Mouse (Mus musculus) layer of hippocampus, adult 2 months (tissue): ENCODE data around the gene Zfp60. TPM values are rescaled to one million over a fixed set of nuclear protein-coding genes. Genes with fewer than 3 reads are reported as not detected.

Source experiments
- DNase-seq, 2 experiments: peaks; one replicate each; pipeline ENCODE4 v3.0.0; 2022; ENCODE audit warnings: low spot score in 2 of 2
- H3K27ac ChIP-seq: fragments of 200-600 bp; 2 replicates; pipeline ENCODE4 v1.8.1; 2022
- H3K4me3 ChIP-seq: fragments of 200-600 bp; 2 replicates; pipeline ENCODE4 v1.8.1; 2022; ENCODE audit warnings: mild to moderate bottlenecking
- CTCF ChIP-seq: fragments of 200-600 bp; conservative IDR thresholded peaks from 2 replicates; pipeline ENCODE4 v1.8.1; 2022; ENCODE audit warnings: antibody characterized with exemption, mild to moderate bottlenecking, moderate library complexity
- total RNA-seq, 2 experiments: library from RNA; stranded (reverse); gene quantifications; 2 replicates each; pipeline ENCODE4 v1.2.3; 2021

The Zfp60 gene
- total RNA-seq, 2 experiments from 2014 or later = 37.5 to 38.6 TPM

DNA sequence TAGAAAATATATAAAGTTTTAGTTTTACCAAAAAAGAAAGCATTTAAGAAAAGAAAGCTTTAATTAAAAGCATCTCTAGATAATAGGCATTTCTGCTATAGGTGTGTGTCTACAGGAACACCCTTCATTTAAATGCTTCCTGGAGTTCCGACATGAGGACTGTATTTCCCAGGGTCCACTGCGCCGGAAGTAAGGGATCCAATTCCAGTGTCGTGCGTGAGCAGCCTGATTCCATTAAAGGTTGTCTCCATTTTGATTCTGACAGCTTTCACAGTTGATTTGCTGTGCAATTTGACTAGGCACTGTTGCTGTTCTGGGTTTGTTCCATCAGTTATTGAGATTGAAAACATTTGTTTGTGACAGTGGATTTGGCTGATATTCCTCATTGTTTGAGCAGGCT lies 71.8 kb downstream of the Zfp60 start:
- no peak overlapping the region for H3K27ac ChIP-seq
- TF ChIP-seq CTCF = no peak
- H3K4me3 ChIP-seq = no peak overlapping the region
- no peak for DNase-seq

Other genes with a start within 250 kb of the Zfp60 start
- gene Sertad1, start 244.5 kb upstream of the Zfp60 start, total RNA-seq = 10 to 100 TPM in 1 of 2 experiments, 1 to 10 TPM in 1; 6.3 to 10.8 TPM
- gene Prx, start 232.1 kb upstream of the Zfp60 start, total RNA-seq = under 1 TPM; 0.38 to 0.39 TPM
- under 1 TPM in 1 of 2 experiments, not detected in 1; 0.15 TPM for gene Hipk4, start 208.1 kb upstream of the Zfp60 start, total RNA-seq
- gene Pld3, start 178.2 kb upstream of the Zfp60 start, total RNA-seq = 100 to 1,000 TPM; 573 to 583 TPM
- 10 to 100 TPM; 25.5 to 25.6 TPM for gene 2310022A10Rik, start 178.2 kb upstream of the Zfp60 start, total RNA-seq
- 10 to 100 TPM; 87.0 to 99.1 TPM for gene Akt2, start 139.8 kb upstream of the Zfp60 start, total RNA-seq
- 10 to 100 TPM; 42.6 to 47.5 TPM for gene Ttc9b, start 77.5 kb upstream of the Zfp60 start, total RNA-seq
- gene Map3k10, start 56.8 kb upstream of the Zfp60 start, total RNA-seq = 100 to 1,000 TPM; 180 TPM
- gene Zfp607b, start 42.0 kb upstream of the Zfp60 start, total RNA-seq = 10 to 100 TPM in 1 of 2 experiments, 1 to 10 TPM in 1; 10.0 TPM
- 1 to 10 TPM; 7.6 to 8.7 TPM for gene Zfp626, start 75.8 kb downstream of the Zfp60 start, total RNA-seq
- gene Zfp59, start 107.2 kb downstream of the Zfp60 start, total RNA-seq = 1 to 10 TPM; 4.0 to 4.4 TPM
- 1 to 10 TPM; 2.6 to 2.9 TPM for gene Zfp607a, start 126.1 kb downstream of the Zfp60 start, total RNA-seq
- 10 to 100 TPM; 15.2 to 18.7 TPM for gene Zfp974, start 198.1 kb downstream of the Zfp60 start, total RNA-seq
- 10 to 100 TPM; 19.3 to 21.8 TPM for gene Zfp780b, start 247.8 kb downstream of the Zfp60 start, total RNA-seq